Mouse (Mus musculus) adrenal gland, adult 8-10 months (tissue): Measurements from ENCODE around the gene Syt9. TPM values are rescaled to one million over a fixed set of nuclear protein-coding genes. Genes with fewer than 3 reads are reported as not detected.
A peak's percentile ranks its signal among the peaks of the same experiment; 100 is the strongest.

Source experiments
- DNase-seq: peaks from one replicate; pipeline ENCODE4 v3.0.0; 2022
- total RNA-seq, 4 experiments: library from RNA; stranded (reverse); gene quantifications; 2 replicates each; pipeline ENCODE4 v1.2.4; 2022

The Syt9 gene
- total RNA-seq, 4 experiments from 2014 or later, result 1.9 to 4.2 (median 2.8) TPM

GRCm38 (mm10) chr7:107547872-107548271, 177.3 kb downstream of the Syt9 start:
- DNase-seq, result no peak

GRCm38 (mm10) chr7:107553461-107553860, 182.9 kb downstream of the Syt9 start:
- no peak for DNase-seq

GRCm38 (mm10) chr7:107555906-107556305, 185.4 kb downstream of the Syt9 start:
- no peak for DNase-seq

- no peak for DNase-seq
These were observed 190.1 kb downstream of the Syt9 start for GRCm38 (mm10) chr7:107560675-107561074.

GRCm38 (mm10) chr7:107561584-107561983, 191.1 kb downstream of the Syt9 start:
- no peak for DNase-seq

- DNase-seq, result no peak
These were observed 193.2 kb downstream of the Syt9 start for GRCm38 (mm10) chr7:107563727-107564126.

- DNase-seq, result no peak
These were observed 196.7 kb downstream of the Syt9 start, which contains the start of gene Olfml1 for GRCm38 (mm10) chr7:107567261-107567671. Gene Olfml1 (plus strand): TSS chr7:107567446.

- DNase-seq, result no peak
These were observed 197.1 kb downstream of the Syt9 start for GRCm38 (mm10) chr7:107567674-107568073.

GRCm38 (mm10) chr7:107568971-107569370, 198.4 kb downstream of the Syt9 start:
- no peak for DNase-seq

- DNase-seq, result no peak
These were observed 203.3 kb downstream of the Syt9 start for GRCm38 (mm10) chr7:107573856-107574255.

- no peak for DNase-seq
These were observed 203.7 kb downstream of the Syt9 start for GRCm38 (mm10) chr7:107574276-107574675.

- DNase-seq, result no peak
These were observed 222.1 kb downstream of the Syt9 start for GRCm38 (mm10) chr7:107592641-107593040.

- DNase-seq, result no peak
These were observed 223.4 kb downstream of the Syt9 start for GRCm38 (mm10) chr7:107593904-107594303.

- peak; percentile 32 for DNase-seq
These were observed 223.9 kb downstream of the Syt9 start for GRCm38 (mm10) chr7:107594325-107594856.

- DNase-seq, result peak; percentile 96
These were observed 224.4 kb downstream of the Syt9 start, which contains the start of gene Ppfibp2 for GRCm38 (mm10) chr7:107594857-107595402. Gene Ppfibp2 (plus strand): TSS chr7:107595207.

- no peak for DNase-seq
These were observed 224.9 kb downstream of the Syt9 start for GRCm38 (mm10) chr7:107595426-107595825.

GRCm38 (mm10) chr7:107596753-107597152, 226.2 kb downstream of the Syt9 start:
- DNase-seq, result no peak

- DNase-seq, result no peak
These were observed 227.4 kb downstream of the Syt9 start for GRCm38 (mm10) chr7:107597956-107598355.

Other genes with a start within 250 kb of the Syt9 start
- gene Olfr715, start 239.6 kb upstream of the Syt9 start, total RNA-seq, result not detected
- gene Olfr716, start 232.4 kb upstream of the Syt9 start, total RNA-seq, result not detected
- not detected for gene Nlrp14, start 203.7 kb upstream of the Syt9 start, total RNA-seq
- gene Rbmxl2, start 161.3 kb upstream of the Syt9 start, total RNA-seq, result not detected
- gene Olfml1, start 196.7 kb downstream of the Syt9 start, total RNA-seq, result 10 to 100 TPM in 2 of 4 experiments, 1 to 10 TPM in 2; 8.9 to 15.2 (median 10.5) TPM
- 1 to 10 TPM; 6.8 to 8.7 (median 7.7) TPM for gene Ppfibp2, start 224.5 kb downstream of the Syt9 start, total RNA-seq